Mouse (Mus musculus) forebrain, postnatal 0 days (tissue): Measurements from ENCODE around the gene Gga3. TPM values are rescaled to one million over a fixed set of nuclear protein-coding genes. Genes with fewer than 3 reads are reported as not detected.

Experiments used
- ATAC-seq: fragments of 200-750 bp; cut with Nextera tagmentation; 2 replicates; pipeline ENCODE4 v1.8.0; 2017; ENCODE audit warnings: mild to moderate bottlenecking, moderate library complexity
- DNase-seq: peaks from one replicate; pipeline ENCODE4 v3.0.0-alpha.2; 2015
- H3K27ac ChIP-seq: fragments of 300-500 bp; sonication (generic); 2 replicates; pipeline ENCODE4 v1.5.1; 2014; ENCODE audit warnings: low read depth, mild to moderate bottlenecking, antibody characterized with exemption, low read length, moderate library complexity, mixed read lengths
- H3K27me3 ChIP-seq: fragments of 300-500 bp; sonication (generic); 2 replicates; pipeline ENCODE4 v1.6.1; 2014; ENCODE audit warnings: mild to moderate bottlenecking, low read length, mixed read lengths; ENCODE audit not compliant: insufficient read depth
- H3K36me3 ChIP-seq: fragments of 300-500 bp; sonication (generic); 2 replicates; pipeline ENCODE4 v1.6.1; 2014; ENCODE audit warnings: mild to moderate bottlenecking, moderate library complexity; ENCODE audit not compliant: insufficient read depth
- H3K4me1 ChIP-seq: fragments of 300-500 bp; sonication (generic); 2 replicates; pipeline ENCODE4 v1.6.1; 2014; ENCODE audit warnings: antibody characterized with exemption; ENCODE audit not compliant: insufficient read depth
- H3K4me2 ChIP-seq: fragments of 300-500 bp; sonication (generic); 2 replicates; pipeline ENCODE4 v1.6.1; 2014; ENCODE audit warnings: low read depth, mild to moderate bottlenecking, moderate library complexity
- H3K4me3 ChIP-seq: fragments of 300-500 bp; sonication (generic); 2 replicates; pipeline ENCODE4 v1.5.1; 2014; ENCODE audit warnings: low read depth, low read length, mixed read lengths
- H3K9ac ChIP-seq: fragments of 300-500 bp; sonication (generic); 2 replicates; pipeline ENCODE4 v1.6.1; 2014; ENCODE audit warnings: mild to moderate bottlenecking
- H3K9me3 ChIP-seq: fragments of 300-500 bp; sonication (generic); 2 replicates; pipeline ENCODE4 v1.6.1; 2016; ENCODE audit warnings: low read length
- CTCF ChIP-seq: sonication (generic); IDR thresholded peaks from 2 replicates; pipeline ENCODE4 v1.5.1; 2016; ENCODE audit warnings: antibody characterized with exemption, control low read depth, low read depth
- WGBS: fragments of 180-500 bp; shearing (Covaris S2); extraction: QIAGEN DNeasy Blood & Tissue Kit; methylation state at CpG from one replicate; pipeline ENCODE4 v1.1.7; 2014; 5-methylcytosine and 5-hydroxymethylcytosine counted together
- polyA plus RNA-seq: library from polyadenylated mRNA; unstranded; fragments of >200 nt; fragmentation: Nextera tagmentation; extraction: Ambion mirVana; gene quantifications from 2 replicates; pipeline ENCODE4 v1.2.1, GENCODE M21; 2015
- total RNA-seq: library from RNA; depleted of rRNA; stranded (reverse); fragments of >200 nt; gene quantifications from 2 replicates; pipeline ENCODE4 v1.2.3, GENCODE M21; 2014

Gene Gga3
- total and polyA plus RNA-seq, 2 experiments from 2014 or later: 18.5 to 34.0 TPM

GRCm38 (mm10) chr11:115644308-115644707 is 40.5 kb upstream of the Gga3 start:
- ATAC-seq (no peak), DNase-seq (no peak)
- no peak overlapping the region for H3K27ac ChIP-seq
- no peak overlapping the region for H3K4me3 ChIP-seq
- H3K36me3 ChIP-seq: peaks cover 34% of the 10 kb centered on the region
- no peak overlapping the region for H3K4me2 ChIP-seq
- 95% methylated on average over 13 of the region's 13 CpGs for WGBS
- H3K9ac ChIP-seq: no peak overlapping the region
- H3K27me3 ChIP-seq: no peaks in the 10 kb centered on the region
- no peaks in the 10 kb centered on the region for H3K4me1 ChIP-seq
- no peaks in the 10 kb centered on the region for H3K9me3 ChIP-seq
- TF ChIP-seq CTCF: no peak

- Histone ChIP-seq H3K4me1 (no peaks in the 10 kb centered on the region), H3K27ac (no peak overlapping the region), H3K4me2 (no peak overlapping the region), H3K4me3 (no peak overlapping the region), H3K9me3 (no peaks in the 10 kb centered on the region), H3K9ac (no peak overlapping the region), H3K27me3 (no peaks in the 10 kb centered on the region), H3K36me3 (peaks cover 31% of the 10 kb centered on the region)
- TF ChIP-seq CTCF: no peak
- 74% methylated on average over 10 of the region's 10 CpGs for WGBS
- ATAC-seq (no peak), DNase-seq (no peak)
Measured at GRCm38 (mm10) chr11:115643265-115643664, 39.4 kb upstream of the Gga3 start.

GRCm38 (mm10) chr11:115642705-115643104 is 38.9 kb upstream of the Gga3 start:
- WGBS: 93% methylated on average over 2 of the region's 2 CpGs
- H3K27me3 ChIP-seq: no peaks in the 10 kb centered on the region
- no peaks in the 10 kb centered on the region for H3K9me3 ChIP-seq
- no peak for ATAC-seq
- no peaks in the 10 kb centered on the region for H3K4me1 ChIP-seq
- no peak for DNase-seq
- H3K4me3 ChIP-seq: no peak overlapping the region
- TF ChIP-seq CTCF: no peak
- no peak overlapping the region for H3K9ac ChIP-seq
- peaks cover 26% of the 10 kb centered on the region for H3K36me3 ChIP-seq
- H3K27ac ChIP-seq: no peak overlapping the region
- no peak overlapping the region for H3K4me2 ChIP-seq

GRCm38 (mm10) chr11:115641664-115642036 is 37.8 kb upstream of the Gga3 start:
- no peaks in the 10 kb centered on the region for H3K4me1 ChIP-seq
- peaks cover 24% of the 10 kb centered on the region for H3K36me3 ChIP-seq
- no peak for TF ChIP-seq CTCF
- H3K27me3 ChIP-seq: no peaks in the 10 kb centered on the region
- no peak overlapping the region for H3K27ac ChIP-seq
- H3K9ac ChIP-seq: no peak overlapping the region
- H3K4me3 ChIP-seq: no peak overlapping the region
- ATAC-seq: no peak
- no peaks in the 10 kb centered on the region for H3K9me3 ChIP-seq
- DNase-seq: no peak
- WGBS: 86% methylated on average over 4 of the region's 4 CpGs
- H3K4me2 ChIP-seq: no peak overlapping the region

- H3K4me2 ChIP-seq: no peak overlapping the region
- H3K9me3 ChIP-seq: no peaks in the 10 kb centered on the region
- WGBS: 54% methylated on average over 14 of the region's 14 CpGs
- ATAC-seq (no peak), DNase-seq (no peak)
- no peak for TF ChIP-seq CTCF
- H3K4me1 ChIP-seq: no peaks in the 10 kb centered on the region
- no peaks in the 10 kb centered on the region for H3K27me3 ChIP-seq
- peaks cover 23% of the 10 kb centered on the region for H3K36me3 ChIP-seq
- H3K4me3 ChIP-seq: no peak overlapping the region
- H3K9ac ChIP-seq: no peak overlapping the region
- H3K27ac ChIP-seq: no peak overlapping the region
Measured at GRCm38 (mm10) chr11:115640978-115641663, 37.3 kb upstream of the Gga3 start.

- ATAC-seq: no peak
- no peak for TF ChIP-seq CTCF
- H3K4me1 ChIP-seq: no peaks in the 10 kb centered on the region
- no peaks in the 10 kb centered on the region for H3K9me3 ChIP-seq
- H3K27ac ChIP-seq: no peak overlapping the region
- no peak overlapping the region for H3K9ac ChIP-seq
- no peak overlapping the region for H3K4me3 ChIP-seq
- H3K36me3 ChIP-seq: peaks cover 17% of the 10 kb centered on the region
- no peak overlapping the region for H3K4me2 ChIP-seq
- H3K27me3 ChIP-seq: no peaks in the 10 kb centered on the region
- DNase-seq: no peak
- WGBS: 87% methylated on average over 3 of the region's 4 CpGs
Measured at GRCm38 (mm10) chr11:115640311-115640828, 36.5 kb upstream of the Gga3 start.

- Histone ChIP-seq H3K27ac (no peak overlapping the region), H3K9me3 (no peaks in the 10 kb centered on the region), H3K4me1 (no peaks in the 10 kb centered on the region), H3K4me3 (no peak overlapping the region), H3K36me3 (peaks cover 10% of the 10 kb centered on the region), H3K27me3 (no peaks in the 10 kb centered on the region), H3K4me2 (no peak overlapping the region), H3K9ac (no peak overlapping the region)
- ATAC-seq: no peak
- no peak for TF ChIP-seq CTCF
- WGBS: 84% methylated on average over 4 of the region's 4 CpGs
- no peak for DNase-seq
Measured at GRCm38 (mm10) chr11:115639540-115639939, 35.7 kb upstream of the Gga3 start.
